Mouse (Mus musculus) erythroblast, embryonic 14.5 days (primary cell): ENCODE measurements around the gene Isoc2b.

Experiments
- GATA1 ChIP-seq: IDR thresholded peaks from 2 replicates; pipeline ENCODE4 v1.6.1; 2012; ENCODE audit warnings: low read length, inconsistent platforms, mixed read lengths
- TAL1 ChIP-seq: IDR thresholded peaks from 3 replicates; pipeline ENCODE4 v1.6.1; 2012; ENCODE audit warnings: low read length, inconsistent platforms, mixed read lengths

DNA sequence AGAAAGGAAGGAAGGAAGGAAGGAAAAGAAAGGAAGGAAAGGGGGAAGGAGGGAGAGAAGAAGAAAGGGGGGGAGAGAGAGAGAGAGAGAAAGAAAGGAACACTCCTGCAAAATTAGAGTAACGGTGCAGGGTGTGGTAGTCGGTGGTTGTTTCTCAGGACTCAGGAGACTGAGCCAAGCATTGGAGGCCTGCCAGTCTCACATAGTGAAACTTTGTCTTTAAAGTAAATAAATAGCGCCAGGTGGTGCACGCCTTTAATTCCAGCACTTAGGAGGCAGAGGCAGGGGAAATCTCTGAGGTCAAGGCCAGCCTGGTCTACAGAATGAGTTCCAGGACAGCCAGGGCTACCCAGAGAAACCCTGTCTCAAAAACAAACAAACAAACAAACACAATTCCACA, 16.6 kb upstream of the Isoc2b start:
- TF ChIP-seq GATA1, result no peak
- no peak for TF ChIP-seq TAL1
